Mouse (Mus musculus) cerebellum, adult 9-10 months (tissue): ENCODE measurements around the gene Psmd9.

Experiments
- DNase-seq: peaks from one replicate; pipeline ENCODE4 v3.0.0; 2022

Psmd9 gene

DNA sequence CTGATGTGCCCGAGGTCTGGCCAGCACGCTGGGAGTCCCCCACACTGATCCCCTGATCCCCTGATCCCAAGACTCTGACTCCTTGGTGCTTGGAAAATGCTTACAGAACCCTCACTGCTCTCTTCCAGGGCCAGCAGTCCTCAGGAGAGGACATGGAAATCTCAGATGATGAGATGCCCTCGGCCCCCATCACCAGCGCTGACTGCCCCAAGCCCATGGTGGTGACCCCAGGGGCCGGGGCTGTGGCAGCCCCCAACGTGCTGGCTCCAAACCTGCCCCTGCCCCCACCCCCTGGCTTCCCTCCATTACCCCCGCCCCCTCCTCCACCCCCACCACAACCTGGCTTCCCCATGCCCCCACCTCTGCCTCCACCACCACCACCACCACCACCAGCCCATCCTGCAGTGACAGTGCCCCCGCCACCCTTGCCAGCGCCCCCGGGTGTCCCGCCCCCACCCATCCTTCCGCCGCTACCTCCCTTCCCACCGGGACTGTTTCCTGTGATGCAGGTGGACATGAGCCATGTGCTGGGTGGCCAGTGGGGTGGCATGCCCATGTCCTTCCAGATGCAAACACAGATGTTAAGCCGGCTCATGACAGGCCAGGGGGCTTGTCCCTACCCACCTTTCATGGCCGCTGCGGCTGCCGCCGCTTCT lies 17.4 kb upstream of the Psmd9 start:
- DNase-seq: no peak

DNA sequence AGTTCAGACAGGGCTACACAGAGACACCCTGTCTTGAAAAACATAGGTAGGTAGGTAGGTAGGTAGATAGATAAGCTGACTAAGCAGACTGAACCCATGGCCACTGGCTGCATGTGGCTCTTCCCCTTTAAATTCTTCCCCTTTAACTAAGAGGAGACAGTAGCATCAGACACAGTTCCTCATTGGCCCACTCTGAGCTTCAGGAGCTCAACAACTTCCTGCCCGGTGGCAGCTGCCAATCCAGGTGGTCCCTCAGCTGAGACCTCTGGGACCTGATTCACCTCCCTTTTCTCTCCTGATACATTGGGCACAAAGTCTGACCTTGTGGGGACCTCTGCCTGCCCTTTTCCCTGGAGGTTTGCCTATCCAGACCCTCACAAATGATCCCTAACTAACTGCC lies 16.3 kb upstream of the Psmd9 start:
- DNase-seq: no peak

GRCm38 (mm10) chr5:123155425-123155824 lies 13.8 kb upstream of the Psmd9 start:
- DNase-seq: peak; percentile 80

DNA sequence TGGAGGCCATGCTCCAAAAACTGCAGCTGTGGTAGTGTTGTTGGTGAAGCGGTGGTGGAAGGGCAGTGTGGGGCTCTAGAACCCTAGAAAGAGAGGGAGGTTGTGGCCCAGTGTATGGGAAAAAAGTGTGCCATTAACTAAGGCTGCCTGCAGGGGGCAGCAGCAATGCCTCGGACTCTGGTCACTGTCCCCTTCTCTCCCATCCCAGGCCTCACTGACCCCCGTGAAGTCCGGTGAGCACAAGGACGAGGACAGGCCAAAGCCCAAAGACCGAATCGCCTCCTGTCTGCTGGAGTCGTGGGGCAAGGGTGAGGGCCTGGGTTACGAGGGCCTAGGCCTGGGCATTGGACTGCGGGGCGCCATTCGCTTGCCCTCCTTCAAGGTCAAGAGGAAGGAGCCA lies 12.4 kb upstream of the Psmd9 start:
- peak; percentile 28 for DNase-seq

GRCm38 (mm10) chr5:123157972-123158371 lies 11.2 kb upstream of the Psmd9 start:
- DNase-seq: no peak

- no peak for DNase-seq
Observed at GRCm38 (mm10) chr5:123159446-123159845, 9.8 kb upstream of the Psmd9 start.

- DNase-seq: no peak
Observed at GRCm38 (mm10) chr5:123159866-123160265, 9.3 kb upstream of the Psmd9 start.

DNA sequence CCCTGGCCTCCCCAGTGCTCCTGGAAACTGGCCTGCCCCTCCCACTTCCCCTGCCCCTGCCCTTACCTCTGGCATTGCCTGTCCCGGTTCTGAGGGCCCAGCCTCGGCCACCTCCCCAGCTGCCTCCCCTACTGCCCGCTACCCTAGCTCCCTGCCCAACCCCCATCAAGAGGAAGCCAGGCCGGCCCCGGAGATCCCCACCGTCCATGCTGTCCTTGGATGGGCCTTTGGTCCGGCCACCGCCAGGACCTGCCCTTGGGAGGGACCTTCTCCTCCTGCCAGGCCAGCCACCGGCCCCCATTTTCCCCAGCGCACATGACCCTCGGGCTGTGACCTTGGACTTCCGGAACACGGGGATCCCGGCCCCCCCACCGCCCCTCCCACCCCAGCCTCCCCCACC lies 8.9 kb upstream of the Psmd9 start:
- peak; percentile 15 for DNase-seq

- no peak for DNase-seq
Observed at GRCm38 (mm10) chr5:123162942-123163341, 6.3 kb upstream of the Psmd9 start.

- DNase-seq: no peak
Observed at GRCm38 (mm10) chr5:123166437-123166836, 2.8 kb upstream of the Psmd9 start.

DNA sequence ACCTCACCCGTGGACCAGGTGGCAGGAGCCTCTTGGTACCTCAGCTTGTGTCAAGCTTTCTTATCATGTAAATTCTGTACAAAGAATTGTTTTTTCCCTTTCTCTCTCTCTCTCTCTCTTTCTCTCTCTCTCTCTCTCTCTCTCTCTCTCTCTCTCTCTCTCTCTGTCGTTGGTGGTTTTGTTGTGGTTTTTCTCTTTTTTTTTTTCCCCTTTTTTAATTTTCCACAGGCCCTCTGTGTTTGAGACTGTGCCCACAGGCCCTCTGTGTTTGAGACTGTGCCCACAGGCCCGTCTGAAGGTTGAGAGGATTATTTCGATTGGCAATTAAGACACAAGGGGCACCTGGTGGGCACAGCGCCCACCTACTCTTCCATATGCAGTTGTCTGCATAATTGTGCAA lies 1.6 kb upstream of the Psmd9 start:
- DNase-seq: no peak

- no peak for DNase-seq
Observed at GRCm38 (mm10) chr5:123170365-123170764, 1.2 kb downstream of the Psmd9 start.

DNA sequence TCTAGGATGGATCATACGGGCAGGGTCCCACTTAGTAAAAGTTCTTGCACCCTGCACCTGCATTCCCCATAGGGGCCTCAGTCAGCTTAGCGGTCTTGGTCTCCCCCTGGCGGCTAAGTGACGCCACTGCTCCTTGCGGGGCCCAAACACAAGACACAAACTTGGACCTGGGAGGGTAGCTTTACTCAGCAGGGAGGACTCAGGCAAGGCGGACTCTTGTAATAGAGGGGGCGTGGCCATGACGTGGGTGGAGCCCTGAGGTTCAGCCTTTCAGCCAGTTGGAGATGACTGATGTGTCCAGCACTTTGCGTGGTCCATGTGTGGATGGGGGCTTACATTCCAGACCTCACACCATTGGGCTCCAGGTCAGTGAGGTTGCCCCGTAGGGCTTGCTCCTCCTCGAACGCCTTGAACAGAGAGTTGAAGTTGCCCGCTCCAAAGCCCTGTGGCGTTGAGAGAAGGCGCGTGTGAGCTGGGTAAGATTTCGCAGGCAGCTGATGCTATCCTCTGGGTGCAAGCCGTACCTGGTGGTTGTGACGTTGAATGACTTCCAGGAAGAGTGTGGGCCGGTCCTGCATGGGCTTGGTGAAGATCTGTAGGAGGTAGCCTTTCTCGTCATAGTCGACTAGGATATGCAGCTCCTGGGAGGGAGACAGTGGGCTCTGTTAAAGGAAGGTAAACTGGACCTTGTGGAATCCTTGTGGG lies 2.6 kb downstream of the Psmd9 start:
- DNase-seq: peak; percentile 79

DNA sequence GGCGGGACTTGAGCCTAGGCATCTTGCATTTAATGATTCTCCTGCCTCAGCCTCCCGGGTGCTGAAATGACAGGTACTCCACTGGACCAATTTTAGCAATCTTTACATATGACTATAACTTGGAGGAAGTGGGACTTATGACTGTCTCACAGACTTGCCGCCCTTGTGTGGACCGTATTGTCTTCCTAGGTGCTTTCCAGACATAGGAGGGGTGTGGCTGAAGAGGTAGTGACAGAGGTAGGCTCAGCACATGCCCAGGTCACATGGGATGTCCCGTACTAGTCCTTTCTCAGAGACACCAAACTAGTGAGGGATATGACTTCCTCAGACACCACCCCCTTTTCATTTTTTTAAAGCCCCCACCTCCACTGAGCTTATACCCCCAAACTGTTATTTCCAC lies 9.6 kb downstream of the Psmd9 start:
- DNase-seq: no peak

- no peak for DNase-seq
Observed at GRCm38 (mm10) chr5:123180390-123180789, 11.2 kb downstream of the Psmd9 start.

GRCm38 (mm10) chr5:123181536-123181935 lies 12.3 kb downstream of the Psmd9 start:
- no peak for DNase-seq

- no peak for DNase-seq
Observed at GRCm38 (mm10) chr5:123182651-123183050, 13.4 kb downstream of the Psmd9 start, which contains the start of gene Hpd. Gene Hpd, minus strand, starts transcription at chr5:123182727.

GRCm38 (mm10) chr5:123185966-123186365 lies 16.8 kb downstream of the Psmd9 start:
- no peak for DNase-seq

DNA sequence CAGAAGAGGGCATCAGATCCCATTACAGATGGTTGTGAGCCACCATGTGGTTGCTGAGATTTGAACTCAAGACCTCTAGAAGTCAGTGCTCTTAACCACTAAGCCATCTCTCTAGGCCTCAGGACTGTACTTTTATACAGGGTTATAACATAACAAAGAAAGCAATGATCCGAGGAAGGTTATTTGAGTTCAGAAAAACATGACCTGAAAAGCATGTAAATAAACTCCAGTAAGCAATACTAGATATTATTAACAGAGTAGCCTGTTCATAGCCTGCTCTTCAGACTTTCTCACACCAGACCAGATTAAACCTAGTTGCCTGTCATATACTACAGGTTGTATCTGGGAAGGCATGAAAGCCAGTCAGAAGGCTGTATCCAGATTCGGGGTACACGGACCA lies 18.1 kb downstream of the Psmd9 start:
- no peak for DNase-seq

- no peak for DNase-seq
Observed at GRCm38 (mm10) chr5:123190912-123191311, 21.7 kb downstream of the Psmd9 start.

- DNase-seq: no peak
Observed at GRCm38 (mm10) chr5:123191427-123191826, 22.2 kb downstream of the Psmd9 start.

DNA sequence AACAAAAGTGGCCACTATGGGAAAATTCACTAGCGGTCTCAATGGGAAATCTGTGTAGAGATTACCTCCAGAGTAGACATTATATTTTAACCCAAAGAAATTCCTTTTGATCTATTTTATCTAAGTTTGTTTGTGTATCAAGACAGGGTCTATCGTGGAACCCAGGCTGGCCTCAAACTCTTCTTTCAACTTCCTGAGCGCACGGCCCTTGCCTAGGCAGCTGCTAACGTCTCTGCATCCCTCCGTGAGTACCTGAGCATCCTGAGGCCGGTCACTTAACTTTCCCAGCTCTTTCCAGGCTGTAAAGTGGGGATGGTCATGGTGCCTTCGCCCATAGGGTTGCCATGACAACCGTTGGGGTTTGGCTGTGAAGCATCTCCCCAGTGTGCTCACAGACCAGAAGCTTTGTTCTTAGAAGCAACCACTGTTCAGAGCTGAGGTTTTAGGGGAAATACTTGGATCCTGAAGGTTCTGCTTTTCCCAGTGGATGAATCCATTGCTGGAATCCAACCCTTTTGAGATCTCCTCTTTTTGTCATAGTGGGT lies 23.5 kb downstream of the Psmd9 start:
- no peak for DNase-seq

- DNase-seq: no peak
Observed at GRCm38 (mm10) chr5:123193436-123193835, 24.2 kb downstream of the Psmd9 start.

DNA sequence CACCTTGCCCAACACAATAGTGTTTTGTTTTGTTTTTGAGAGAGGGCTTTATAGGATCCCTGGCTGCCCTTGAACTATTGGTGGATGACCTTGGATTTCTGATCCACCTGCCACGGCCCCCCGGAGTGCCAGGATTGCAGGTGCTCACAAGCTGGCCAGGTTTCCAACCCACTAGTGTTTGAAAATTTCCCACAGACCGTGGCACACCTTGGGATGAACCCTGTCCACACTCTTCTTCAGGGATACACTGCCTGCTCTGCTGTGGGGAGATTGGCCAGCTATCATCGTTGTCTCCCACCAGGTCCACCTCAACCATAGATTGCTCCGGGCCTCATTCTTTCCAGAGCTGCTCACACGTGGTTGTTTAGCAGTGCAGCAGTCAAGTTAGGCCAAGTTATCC lies 25.6 kb downstream of the Psmd9 start:
- DNase-seq: no peak
